Mouse (Mus musculus) gastrocnemius, postnatal 14 days (tissue): ENCODE data around the gene Idh1. TPM values are rescaled to one million over a fixed set of nuclear protein-coding genes. Genes with fewer than 3 reads are reported as not detected.
"Not testable (repeated sequence)": the region's sequence is repeated elsewhere in the genome, so short reads cannot be mapped to it uniquely, and the experiment has no call there.

Experiments
- DNase-seq: peaks from one replicate; pipeline ENCODE4 v3.0.0; 2021; ENCODE audit warnings: mixed read lengths
- intact Hi-C: fragments of 180-260 bp; cut with DNase I; formaldehyde crosslinking; loops from one replicate; pipeline ENCODE4 v1.15.1; 2025; ENCODE audit warnings: low total_unique reads
- long read RNA-seq, 2 experiments: library from polyadenylated mRNA; stranded (forward); transcript quantifications; one replicate each; pipeline ENCODE4 v2.0.0; 2021
- total RNA-seq, 2 experiments: library from RNA; stranded (reverse); gene quantifications; 2 replicates each; pipeline ENCODE4 v1.2.3; 2021

The Idh1 gene
- total RNA-seq, result 10 to 100 TPM; 39.9 to 51.1 TPM
- long read RNA-seq, experiment 1, transcript Idh1-201 (9 exons, 2,302 nt), result major isoform, 67 of 71 reads
- long read RNA-seq, experiment 1, partial matches to known transcripts, result 0 of 71 reads
- long read RNA-seq, experiment 1, other reads (novel, unspliced or antisense), result 4 of 71 reads
- long read RNA-seq, experiment 2, transcript Idh1-201 (9 exons, 2,302 nt), result major isoform, 66 of 76 reads
- long read RNA-seq, experiment 2, partial matches to known transcripts, result 8 of 76 reads
- long read RNA-seq, experiment 2, other reads (novel, unspliced or antisense), result 2 of 76 reads

GRCm38 (mm10) chr1:65186287-65187073 lies at the start of gene Idh1, which contains the start of gene Pikfyve:
Gene Idh1 (minus strand): TSS chr1:65186500.
Gene Pikfyve (plus strand): TSS chr1:65186683.
- DNase-seq, result peak; percentile 94
- intact Hi-C loops, result loop anchor here (10.0 kb wide), 1 partner anchor 142 kb away; no protein-coding TSS in a partner anchor

GRCm38 (mm10) chr1:65230566-65230965 lies 44.3 kb upstream of the Idh1 start:
- DNase-seq, result no peak
- intact Hi-C loops, result no loop called here

- DNase-seq, intact Hi-C loops: not testable (repeated sequence)
Measured at GRCm38 (mm10) chr1:65229768-65230167, 43.5 kb upstream of the Idh1 start.

- no peak for DNase-seq
- intact Hi-C loops, result no loop called here
Measured at GRCm38 (mm10) chr1:65227681-65228080, 41.4 kb upstream of the Idh1 start.

GRCm38 (mm10) chr1:65223654-65224053 lies 37.4 kb upstream of the Idh1 start:
- intact Hi-C loops, result no loop called here
- no peak for DNase-seq

GRCm38 (mm10) chr1:65217972-65218371 lies 31.7 kb upstream of the Idh1 start:
- no peak for DNase-seq
- intact Hi-C loops, result no loop called here

- intact Hi-C loops, result no loop called here
- no peak for DNase-seq
Measured at GRCm38 (mm10) chr1:65217567-65217966, 31.3 kb upstream of the Idh1 start.

- no peak for DNase-seq
- intact Hi-C loops, result no loop called here
Measured at GRCm38 (mm10) chr1:65213214-65213613, 26.9 kb upstream of the Idh1 start.

GRCm38 (mm10) chr1:65204299-65204698 lies 18.0 kb upstream of the Idh1 start:
- intact Hi-C loops, result no loop called here

GRCm38 (mm10) chr1:65198861-65199260 lies 12.6 kb upstream of the Idh1 start:
- intact Hi-C loops, result no loop called here
- no peak for DNase-seq

More at GRCm38 (mm10) chr1:65204299-65204698, 18.0 kb upstream of the Idh1 start:
- DNase-seq, result no peak

- DNase-seq, result no peak
- intact Hi-C loops, result no loop called here
Measured at GRCm38 (mm10) chr1:65198425-65198824, 12.1 kb upstream of the Idh1 start.

- no peak for DNase-seq
- intact Hi-C loops, result no loop called here
Measured at GRCm38 (mm10) chr1:65193226-65193625, 6.9 kb upstream of the Idh1 start.

GRCm38 (mm10) chr1:65190172-65190571 lies 3.9 kb upstream of the Idh1 start:
- intact Hi-C loops, result no loop called here
- DNase-seq, result no peak

- DNase-seq, result no peak
- intact Hi-C loops, result loop anchor here (10.0 kb wide), 1 partner anchor 142 kb away; no protein-coding TSS in a partner anchor
Measured at GRCm38 (mm10) chr1:65187074-65187430, 752 bp upstream of the Idh1 start.

GRCm38 (mm10) chr1:65185524-65186205 lies 635 bp downstream of the Idh1 start:
- intact Hi-C loops, result loop anchor here (10.0 kb wide), 1 partner anchor 141 kb away; no protein-coding TSS in a partner anchor
- peak; percentile 19 for DNase-seq

- no peak for DNase-seq
- intact Hi-C loops, result loop anchor here (10.0 kb wide), 1 partner anchor 140 kb away; no protein-coding TSS in a partner anchor
Measured at GRCm38 (mm10) chr1:65185011-65185410, 1.3 kb downstream of the Idh1 start.

GRCm38 (mm10) chr1:65183994-65184393 lies 2.3 kb downstream of the Idh1 start:
- intact Hi-C loops, result loop anchor here (5.0 to 10.0 kb wide), 2 partner anchors 77 to 139 kb away; no protein-coding TSS in a partner anchor
- no peak for DNase-seq

- no peak for DNase-seq
- intact Hi-C loops, result loop anchor here (5.0 to 10.0 kb wide), 2 partner anchors 74 to 137 kb away; no protein-coding TSS in a partner anchor
Measured at GRCm38 (mm10) chr1:65181459-65181858, 4.8 kb downstream of the Idh1 start.

GRCm38 (mm10) chr1:65179634-65180249 lies 6.6 kb downstream of the Idh1 start:
- peak; percentile 33 for DNase-seq
- intact Hi-C loops, result loop anchor here (5.0 to 10.0 kb wide), 2 partner anchors 72 to 135 kb away; no protein-coding TSS in a partner anchor
